Mouse (Mus musculus) ES-Bruce4 (cell line): ENCODE measurements around the gene Lrpprc. TPM values are rescaled to one million over a fixed set of nuclear protein-coding genes. Genes with fewer than 3 reads are reported as not detected.

Experiments used
- H3K27ac ChIP-seq: 2 replicates; pipeline ENCODE4 v1.5.1; 2012; ENCODE audit warnings: low read length, inconsistent platforms; ENCODE audit not compliant: insufficient read depth
- H3K27me3 ChIP-seq: 2 replicates; pipeline ENCODE4 v1.6.1; 2012; ENCODE audit warnings: mild to moderate bottlenecking, low read length, inconsistent platforms; ENCODE audit not compliant: control insufficient read depth, poor library complexity, insufficient read depth, severe bottlenecking
- H3K36me3 ChIP-seq: 2 replicates; pipeline ENCODE4 v1.6.1; 2012; ENCODE audit warnings: inconsistent platforms, mild to moderate bottlenecking, low read length, moderate library complexity; ENCODE audit not compliant: control insufficient read depth, poor library complexity, insufficient read depth, severe bottlenecking
- H3K4me1 ChIP-seq: one replicate; pipeline ENCODE4 v1.8.1; 2011; ENCODE audit warnings: low read length; ENCODE audit not compliant: control insufficient read depth, insufficient read depth
- H3K4me3 ChIP-seq: 2 replicates; pipeline ENCODE4 v1.5.1; 2011; ENCODE audit warnings: low read depth, mild to moderate bottlenecking, low read length
- H3K9ac ChIP-seq: 2 replicates; pipeline ENCODE4 v1.6.1; 2012; ENCODE audit warnings: low read depth, mild to moderate bottlenecking, inconsistent platforms; ENCODE audit not compliant: poor library complexity, severe bottlenecking
- H3K9me3 ChIP-seq: replicated peaks from 2 replicates; pipeline ENCODE4 v1.6.1; 2012; ENCODE audit warnings: mild to moderate bottlenecking, low read length, inconsistent platforms; ENCODE audit not compliant: control insufficient read depth, poor library complexity, insufficient read depth, severe bottlenecking
- CTCF ChIP-seq: IDR thresholded peaks from one replicate; pipeline ENCODE4 v1.8.1; 2011; ENCODE audit warnings: low read depth, low read length
- EP300 ChIP-seq: IDR thresholded peaks from 2 replicates; pipeline ENCODE4 v1.6.1; 2011; ENCODE audit warnings: low read depth, low read length; ENCODE audit not compliant: insufficient read depth
- POLR2A ChIP-seq: IDR thresholded peaks from one replicate; pipeline ENCODE4 v1.8.1; 2011; ENCODE audit warnings: low read length; ENCODE audit not compliant: insufficient read depth
- polyA plus RNA-seq: library from polyadenylated mRNA; stranded (reverse); fragments of >200 nt; gene quantifications from 2 replicates; pipeline ENCODE4 v1.2.4, GENCODE M21; 2011; ENCODE audit warnings: low read depth; ENCODE audit not compliant: missing spikeins, insufficient read depth, insufficient read length

Lrpprc gene
- polyA plus RNA-seq, 1 experiment: 78.8 TPM

GRCm38 (mm10) chr17:84758374-84758773 is 32.2 kb downstream of the Lrpprc start:
- H3K9ac ChIP-seq: no peak overlapping the region
- H3K4me3 ChIP-seq: no peak overlapping the region
- peak overlapping the region; percentile 67 for H3K27ac ChIP-seq
- H3K9me3 ChIP-seq: no peaks in the 10 kb centered on the region
- H3K4me1 ChIP-seq: peaks cover 5% of the 10 kb centered on the region
- H3K36me3 ChIP-seq: peaks cover under 1% of the 10 kb centered on the region
- TF ChIP-seq CTCF (no peak), EP300 (peak; percentile 77)
- no peaks in the 10 kb centered on the region for H3K27me3 ChIP-seq

- Histone ChIP-seq H3K27ac (no peak overlapping the region), H3K4me3 (no peak overlapping the region), H3K27me3 (no peaks in the 10 kb centered on the region), H3K9me3 (no peaks in the 10 kb centered on the region), H3K4me1 (peaks cover 5% of the 10 kb centered on the region), H3K36me3 (peaks cover 18% of the 10 kb centered on the region), H3K9ac (no peak overlapping the region)
- TF ChIP-seq CTCF (no peak), POLR2A (no peak), EP300 (no peak)
Observed at GRCm38 (mm10) chr17:84756090-84756489, 34.5 kb downstream of the Lrpprc start.

- no peaks in the 10 kb centered on the region for H3K9me3 ChIP-seq
- H3K27ac ChIP-seq: no peak overlapping the region
- peaks cover 37% of the 10 kb centered on the region for H3K36me3 ChIP-seq
- no peak overlapping the region for H3K9ac ChIP-seq
- peaks cover 1% of the 10 kb centered on the region for H3K4me1 ChIP-seq
- H3K4me3 ChIP-seq: no peak overlapping the region
- TF ChIP-seq POLR2A: no peak
- TF ChIP-seq CTCF: no peak
- no peak for TF ChIP-seq EP300
- no peaks in the 10 kb centered on the region for H3K27me3 ChIP-seq
Observed at GRCm38 (mm10) chr17:84753489-84753888, 37.1 kb downstream of the Lrpprc start.

GRCm38 (mm10) chr17:84752286-84752685 is 38.3 kb downstream of the Lrpprc start:
- Histone ChIP-seq H3K36me3 (peaks cover 37% of the 10 kb centered on the region), H3K9ac (no peak overlapping the region), H3K27me3 (no peaks in the 10 kb centered on the region), H3K9me3 (no peaks in the 10 kb centered on the region), H3K4me1 (no peaks in the 10 kb centered on the region), H3K27ac (no peak overlapping the region), H3K4me3 (no peak overlapping the region)
- TF ChIP-seq POLR2A: no peak
- no peak for TF ChIP-seq CTCF
- no peak for TF ChIP-seq EP300

GRCm38 (mm10) chr17:84751630-84752191 is 38.9 kb downstream of the Lrpprc start:
- TF ChIP-seq CTCF (no peak), POLR2A (no peak), EP300 (no peak)
- H3K27me3 ChIP-seq: no peaks in the 10 kb centered on the region
- no peaks in the 10 kb centered on the region for H3K4me1 ChIP-seq
- no peaks in the 10 kb centered on the region for H3K9me3 ChIP-seq
- H3K27ac ChIP-seq: no peak overlapping the region
- no peak overlapping the region for H3K4me3 ChIP-seq
- no peak overlapping the region for H3K9ac ChIP-seq
- peaks cover 37% of the 10 kb centered on the region for H3K36me3 ChIP-seq

- Histone ChIP-seq H3K9ac (no peak overlapping the region), H3K36me3 (peaks cover 37% of the 10 kb centered on the region), H3K9me3 (no peaks in the 10 kb centered on the region), H3K4me1 (no peaks in the 10 kb centered on the region), H3K27ac (no peak overlapping the region), H3K4me3 (no peak overlapping the region), H3K27me3 (no peaks in the 10 kb centered on the region)
- TF ChIP-seq POLR2A: no peak
- no peak for TF ChIP-seq CTCF
- TF ChIP-seq EP300: no peak
Observed at GRCm38 (mm10) chr17:84750130-84750529, 40.5 kb downstream of the Lrpprc start.
